Mouse (Mus musculus) midbrain, embryonic 13.5 days (tissue): Measurements from ENCODE around the gene Slc9a3r1. TPM values are rescaled to one million over a fixed set of nuclear protein-coding genes. Genes with fewer than 3 reads are reported as not detected.

Experiments used
- ATAC-seq: fragments of 200-750 bp; cut with Nextera tagmentation; 2 replicates; pipeline ENCODE4 v1.8.0; 2017; ENCODE audit warnings: mild to moderate bottlenecking, moderate TSS enrichment, moderate library complexity
- H3K27ac ChIP-seq: fragments of 300-500 bp; sonication (generic); 2 replicates; pipeline ENCODE4 v1.5.1; 2015; ENCODE audit warnings: inconsistent platforms, mild to moderate bottlenecking, moderate library complexity
- H3K27me3 ChIP-seq: fragments of 300-500 bp; sonication (generic); 2 replicates; pipeline ENCODE4 v1.6.1; 2015; ENCODE audit warnings: mild to moderate bottlenecking, inconsistent platforms
- H3K36me3 ChIP-seq: fragments of 300-500 bp; sonication (generic); 2 replicates; pipeline ENCODE4 v1.6.1; 2015; ENCODE audit warnings: mild to moderate bottlenecking, inconsistent platforms
- H3K4me1 ChIP-seq: fragments of 300-500 bp; sonication (generic); replicated peaks from 2 replicates; pipeline ENCODE4 v1.6.1; 2015; ENCODE audit warnings: inconsistent platforms
- H3K4me2 ChIP-seq: fragments of 300-500 bp; sonication (generic); replicated peaks from 2 replicates; pipeline ENCODE4 v1.6.1; 2015; ENCODE audit warnings: moderate library complexity, mild to moderate bottlenecking, inconsistent platforms
- H3K4me3 ChIP-seq: fragments of 300-500 bp; sonication (generic); replicated peaks from 2 replicates; pipeline ENCODE4 v1.5.1; 2015; ENCODE audit warnings: mild to moderate bottlenecking, inconsistent platforms
- H3K9ac ChIP-seq: fragments of 300-500 bp; sonication (generic); replicated peaks from 2 replicates; pipeline ENCODE4 v1.6.1; 2015; ENCODE audit warnings: mild to moderate bottlenecking, inconsistent platforms
- H3K9me3 ChIP-seq: fragments of 300-500 bp; sonication (generic); 2 replicates; pipeline ENCODE4 v1.6.1; 2016; ENCODE audit warnings: mild to moderate bottlenecking, inconsistent platforms
- WGBS: fragments of 180-500 bp; shearing (Covaris S2); methylation state at CpG from one replicate; pipeline ENCODE4 v1.1.7; 2015; 5-methylcytosine and 5-hydroxymethylcytosine counted together
- polyA plus RNA-seq: library from polyadenylated mRNA; unstranded; fragments of >200 nt; fragmentation: Nextera tagmentation; extraction: Ambion mirVana; gene quantifications from 2 replicates; pipeline ENCODE4 v1.2.1, GENCODE M21; 2015

Slc9a3r1 gene
- polyA plus RNA-seq, 1 experiment from 2014 or later = 34.3 TPM

GRCm38 (mm10) chr11:115200520-115200919 is 37.4 kb downstream of the Slc9a3r1 start:
- no peaks in the 10 kb centered on the region for H3K27me3 ChIP-seq
- no peak for ATAC-seq
- H3K4me2 ChIP-seq = no peak overlapping the region
- no peaks in the 10 kb centered on the region for H3K9me3 ChIP-seq
- peaks cover 56% of the 10 kb centered on the region for H3K36me3 ChIP-seq
- H3K4me1 ChIP-seq = 0 out of 2 replicates have a peak, but pooled peaks cover 3% of the 10 kb centered on the region
- no peak overlapping the region for H3K27ac ChIP-seq
- 92% methylated on average over 4 of the region's 4 CpGs for WGBS
- no peak overlapping the region for H3K9ac ChIP-seq
- H3K4me3 ChIP-seq = no peak overlapping the region

GRCm38 (mm10) chr11:115202316-115202715 is 39.2 kb downstream of the Slc9a3r1 start:
- peaks cover 69% of the 10 kb centered on the region for H3K36me3 ChIP-seq
- peak; percentile 90 for ATAC-seq

GRCm38 (mm10) chr11:115202756-115203155 is 39.6 kb downstream of the Slc9a3r1 start:
- no peak overlapping the region for H3K4me2 ChIP-seq
- no peak for ATAC-seq
- 0 out of 2 replicates have a peak, but pooled peaks cover 3% of the 10 kb centered on the region for H3K4me1 ChIP-seq
- no peak overlapping the region for H3K27ac ChIP-seq
- no peak overlapping the region for H3K9ac ChIP-seq
- H3K4me3 ChIP-seq = no peak overlapping the region
- H3K36me3 ChIP-seq = peaks cover 69% of the 10 kb centered on the region
- 96% methylated on average over 9 of the region's 9 CpGs for WGBS
- no peaks in the 10 kb centered on the region for H3K27me3 ChIP-seq
- no peaks in the 10 kb centered on the region for H3K9me3 ChIP-seq

More at GRCm38 (mm10) chr11:115202316-115202715, 39.2 kb downstream of the Slc9a3r1 start:
- Histone ChIP-seq H3K4me1 (0 out of 2 replicates have a peak, but pooled peaks cover 3% of the 10 kb centered on the region), H3K27me3 (no peaks in the 10 kb centered on the region), H3K9ac (no peak overlapping the region), H3K4me2 (no peak overlapping the region), H3K4me3 (no peak overlapping the region), H3K9me3 (no peaks in the 10 kb centered on the region), H3K27ac (no peak overlapping the region)
- WGBS = 16% methylated on average over 12 of the region's 12 CpGs

- H3K4me2 ChIP-seq = no peak overlapping the region
- peaks cover 18% of the 10 kb centered on the region for H3K4me1 ChIP-seq
- H3K27ac ChIP-seq = no peak overlapping the region
- no peaks in the 10 kb centered on the region for H3K9me3 ChIP-seq
- no peaks in the 10 kb centered on the region for H3K27me3 ChIP-seq
- ATAC-seq = no peak
- 80% methylated on average over 12 of the region's 12 CpGs for WGBS
- H3K9ac ChIP-seq = no peak overlapping the region
- no peak overlapping the region for H3K4me3 ChIP-seq
- H3K36me3 ChIP-seq = peaks cover 52% of the 10 kb centered on the region
Observed at GRCm38 (mm10) chr11:115208126-115208525, 45.0 kb downstream of the Slc9a3r1 start.

DNA sequence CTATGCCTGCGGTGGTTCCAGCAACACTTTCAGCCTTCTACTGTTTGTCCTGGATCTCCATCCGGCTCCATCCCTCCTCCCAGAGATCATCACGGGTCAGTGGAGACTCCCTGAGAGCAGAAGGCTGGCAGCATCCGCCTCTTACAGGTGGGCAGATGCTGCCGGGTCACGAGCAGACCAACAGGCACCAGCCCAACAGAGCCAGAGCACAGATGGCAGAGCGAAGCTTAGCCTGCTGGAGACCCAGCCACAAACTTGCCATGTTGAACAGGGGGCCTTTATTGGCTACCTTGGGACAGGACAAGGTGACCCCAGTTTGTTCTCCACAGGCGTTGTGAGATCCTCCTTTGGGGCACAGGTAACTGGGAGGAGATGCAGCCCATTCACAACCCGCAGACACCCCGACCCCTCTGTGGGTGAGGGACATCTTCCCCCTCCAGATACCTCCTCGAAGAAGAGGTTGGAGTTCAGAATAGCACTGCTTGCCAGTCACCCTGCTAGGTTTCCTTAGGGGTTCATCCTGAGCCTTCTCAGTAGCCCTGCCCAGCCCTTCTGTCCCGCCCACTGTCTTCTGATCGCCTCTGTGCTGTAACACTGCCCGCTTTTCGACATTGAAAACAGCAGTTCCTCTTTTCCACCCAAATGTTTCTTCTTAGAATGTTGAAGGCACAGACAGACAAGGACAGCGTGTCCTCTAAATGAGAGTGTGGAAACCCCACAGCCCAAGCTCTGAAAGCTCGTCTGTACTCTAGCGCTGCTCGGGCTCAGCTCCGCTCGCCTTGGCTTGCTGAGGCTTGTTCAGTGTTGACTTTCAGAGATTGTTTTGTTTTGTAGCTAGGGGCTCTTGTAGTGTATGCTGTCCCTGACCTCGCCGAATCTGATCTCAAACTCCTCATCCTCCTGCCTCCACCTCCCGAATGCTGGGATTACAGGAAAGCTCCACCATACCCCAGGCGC is 45.9 kb downstream of the Slc9a3r1 start:
- H3K4me1 ChIP-seq = peaks cover 18% of the 10 kb centered on the region
- WGBS = 83% methylated on average over 25 of the region's 25 CpGs
- no peak overlapping the region for H3K4me3 ChIP-seq
- H3K9ac ChIP-seq = peak overlapping the region; percentile 40; the same call in 1 of the 2 replicates
- no peaks in the 10 kb centered on the region for H3K9me3 ChIP-seq
- no peak for ATAC-seq
- no peak overlapping the region for H3K27ac ChIP-seq
- peaks cover 52% of the 10 kb centered on the region for H3K36me3 ChIP-seq
- H3K27me3 ChIP-seq = no peaks in the 10 kb centered on the region
- no peak overlapping the region for H3K4me2 ChIP-seq

DNA sequence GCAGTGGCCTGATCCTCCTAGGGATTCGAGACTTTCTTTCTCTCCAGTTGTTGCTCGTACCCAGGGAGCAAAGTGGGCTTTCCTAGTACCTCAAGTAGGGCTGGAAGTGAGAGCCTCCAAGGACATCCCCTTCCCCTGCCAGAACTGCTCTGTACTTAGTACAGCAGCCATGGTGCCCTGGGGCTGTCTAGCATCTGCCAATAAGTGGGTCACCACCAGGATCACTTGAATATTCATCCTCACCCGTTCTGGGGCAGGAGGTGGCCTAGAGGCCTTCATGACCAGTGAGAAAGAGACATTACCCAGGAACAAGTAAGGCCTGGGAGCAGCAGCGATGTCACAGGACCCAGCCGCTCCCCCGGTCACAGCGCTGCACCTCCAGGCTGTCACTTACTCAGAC is 46.8 kb downstream of the Slc9a3r1 start:
- no peak overlapping the region for H3K4me3 ChIP-seq
- 77% methylated on average over 7 of the region's 7 CpGs for WGBS

DNA sequence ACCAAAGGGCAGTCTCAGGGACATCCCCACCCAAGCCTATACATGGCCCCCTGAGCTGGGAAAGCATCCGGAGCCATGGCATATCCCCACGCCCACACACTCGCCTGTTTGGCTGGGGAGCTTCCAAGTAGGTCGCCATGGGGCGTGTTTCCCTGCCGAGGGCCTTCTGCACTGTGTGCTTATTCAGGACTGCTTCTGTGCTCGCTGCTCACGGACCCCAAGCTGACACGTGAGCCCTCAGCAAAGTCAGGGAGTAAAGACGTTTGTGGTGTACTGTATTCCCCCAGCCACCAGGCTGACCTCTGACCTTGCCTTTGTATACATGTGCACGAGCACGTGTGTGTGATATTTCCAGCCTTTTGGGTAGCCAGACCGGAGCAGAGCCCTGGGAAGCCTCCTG is 49.0 kb downstream of the Slc9a3r1 start:
- Histone ChIP-seq H3K4me1 (peaks cover 19% of the 10 kb centered on the region), H3K27ac (no peak overlapping the region), H3K4me2 (no peak overlapping the region), H3K27me3 (no peaks in the 10 kb centered on the region), H3K4me3 (no peak overlapping the region), H3K9ac (no peak overlapping the region), H3K36me3 (peaks cover 39% of the 10 kb centered on the region), H3K9me3 (no peaks in the 10 kb centered on the region)
- no peak for ATAC-seq
- 58% methylated on average over 13 of the region's 13 CpGs for WGBS

More for the DNA sequence above, 46.8 kb downstream of the Slc9a3r1 start:
- H3K36me3 ChIP-seq = peaks cover 48% of the 10 kb centered on the region
- H3K27me3 ChIP-seq = no peaks in the 10 kb centered on the region
- no peaks in the 10 kb centered on the region for H3K9me3 ChIP-seq
- peaks cover 18% of the 10 kb centered on the region for H3K4me1 ChIP-seq
- H3K9ac ChIP-seq = peak overlapping the region; percentile 23; the same call in 1 of the 2 replicates
- H3K27ac ChIP-seq = no peak overlapping the region
- no peak overlapping the region for H3K4me2 ChIP-seq
- ATAC-seq = no peak

DNA sequence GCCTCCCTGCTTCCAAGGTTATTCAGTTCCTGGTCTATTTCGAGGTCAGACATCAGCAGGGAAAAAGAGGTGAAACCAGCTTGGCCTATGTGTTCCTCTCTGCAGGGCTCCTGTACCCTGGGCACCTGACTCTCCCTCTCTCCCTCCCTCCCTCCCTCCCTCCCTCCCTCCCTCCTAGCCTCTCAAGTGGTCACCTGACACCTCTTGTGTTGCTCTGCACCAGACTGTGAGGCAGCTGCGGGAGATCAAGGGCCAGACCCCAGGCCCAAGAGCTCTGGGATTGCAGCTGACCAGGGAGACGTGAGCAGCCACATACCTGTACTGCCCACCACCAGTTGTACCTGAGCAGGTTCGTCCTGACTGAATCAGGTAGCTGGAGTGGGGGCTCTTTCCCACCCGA is 52.0 kb downstream of the Slc9a3r1 start:
- no peak overlapping the region for H3K4me2 ChIP-seq
- no peak for ATAC-seq

DNA sequence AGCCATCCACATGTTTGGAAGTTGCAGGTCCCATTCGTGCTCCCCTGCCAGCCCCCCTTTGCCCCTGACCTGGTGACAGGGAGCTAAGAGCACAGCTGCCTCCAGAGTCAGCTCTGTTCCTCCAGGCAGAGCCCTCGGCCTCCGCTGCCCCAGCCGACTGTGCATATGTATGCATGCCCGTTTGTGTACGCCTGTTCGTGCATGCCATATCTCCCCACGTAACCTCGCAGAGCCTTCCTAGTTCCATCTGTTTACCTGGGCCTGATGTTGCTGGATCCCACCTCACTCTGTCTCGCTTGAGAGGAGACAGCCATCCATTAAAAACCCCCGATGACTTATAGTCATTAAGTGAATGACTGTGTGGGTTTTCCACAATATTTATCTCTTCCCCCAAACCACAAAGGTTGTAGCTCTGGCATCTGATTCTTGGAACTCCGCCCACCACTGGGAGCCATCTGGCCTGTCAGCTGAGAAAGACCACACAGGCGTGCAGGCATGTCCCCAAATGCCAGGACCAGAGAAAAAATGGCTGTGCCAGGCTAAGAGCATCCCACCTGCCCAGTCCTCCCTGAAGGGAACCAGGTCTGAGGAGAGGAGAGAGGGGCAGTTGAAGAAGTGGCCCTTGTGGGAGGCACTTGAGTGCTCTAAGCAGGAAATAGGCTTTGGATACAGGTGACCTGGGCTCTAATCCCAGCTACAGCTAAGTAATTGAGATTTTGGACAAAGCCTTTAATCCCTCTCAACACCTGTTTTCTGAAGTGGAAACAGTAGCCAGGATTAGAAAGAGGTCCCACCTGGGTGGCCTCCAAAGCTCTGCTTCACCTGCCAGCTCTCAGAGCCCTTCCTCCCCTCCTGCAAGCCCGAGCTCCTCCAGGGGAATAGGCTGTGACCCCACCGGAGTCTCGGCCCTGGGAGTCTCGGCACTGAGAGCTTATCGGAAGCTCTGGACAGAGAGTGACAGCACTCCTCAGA is 54.6 kb downstream of the Slc9a3r1 start:
- no peaks in the 10 kb centered on the region for H3K9me3 ChIP-seq
- no peak for ATAC-seq
- H3K9ac ChIP-seq = no peak overlapping the region
- H3K4me3 ChIP-seq = no peak overlapping the region
- no peak overlapping the region for H3K4me2 ChIP-seq
- no peaks in the 10 kb centered on the region for H3K27me3 ChIP-seq
- 62% methylated on average over 18 of the region's 18 CpGs for WGBS
- peaks cover 11% of the 10 kb centered on the region for H3K36me3 ChIP-seq
- H3K4me1 ChIP-seq = peaks cover 24% of the 10 kb centered on the region
- H3K27ac ChIP-seq = no peak overlapping the region

More for the DNA sequence above, 52.0 kb downstream of the Slc9a3r1 start:
- Histone ChIP-seq H3K27me3 (no peaks in the 10 kb centered on the region), H3K36me3 (peaks cover 11% of the 10 kb centered on the region), H3K4me3 (no peak overlapping the region), H3K4me1 (peaks cover 24% of the 10 kb centered on the region), H3K9ac (no peak overlapping the region), H3K27ac (no peak overlapping the region), H3K9me3 (no peaks in the 10 kb centered on the region)
- WGBS = 34% methylated on average over 5 of the region's 5 CpGs

- Histone ChIP-seq H3K9ac (no peak overlapping the region), H3K4me3 (no peak overlapping the region), H3K36me3 (peaks cover 11% of the 10 kb centered on the region), H3K9me3 (no peaks in the 10 kb centered on the region), H3K4me1 (peaks cover 29% of the 10 kb centered on the region), H3K27me3 (no peaks in the 10 kb centered on the region), H3K27ac (no peak overlapping the region), H3K4me2 (no peak overlapping the region)
- 85% methylated on average over 9 of the region's 9 CpGs for WGBS
- no peak for ATAC-seq
Observed at GRCm38 (mm10) chr11:115219263-115219662, 56.1 kb downstream of the Slc9a3r1 start.

- WGBS = 94% methylated on average over 10 of the region's 10 CpGs
- H3K27ac ChIP-seq = no peak overlapping the region
- H3K4me2 ChIP-seq = no peak overlapping the region
- H3K27me3 ChIP-seq = no peaks in the 10 kb centered on the region
- peaks cover 11% of the 10 kb centered on the region for H3K36me3 ChIP-seq
- no peak overlapping the region for H3K4me3 ChIP-seq
- H3K9me3 ChIP-seq = no peaks in the 10 kb centered on the region
- H3K4me1 ChIP-seq = peaks cover 32% of the 10 kb centered on the region
- no peak for ATAC-seq
- H3K9ac ChIP-seq = no peak overlapping the region
Observed at GRCm38 (mm10) chr11:115219685-115220084, 56.5 kb downstream of the Slc9a3r1 start.
